In the genomic region with DNA sequence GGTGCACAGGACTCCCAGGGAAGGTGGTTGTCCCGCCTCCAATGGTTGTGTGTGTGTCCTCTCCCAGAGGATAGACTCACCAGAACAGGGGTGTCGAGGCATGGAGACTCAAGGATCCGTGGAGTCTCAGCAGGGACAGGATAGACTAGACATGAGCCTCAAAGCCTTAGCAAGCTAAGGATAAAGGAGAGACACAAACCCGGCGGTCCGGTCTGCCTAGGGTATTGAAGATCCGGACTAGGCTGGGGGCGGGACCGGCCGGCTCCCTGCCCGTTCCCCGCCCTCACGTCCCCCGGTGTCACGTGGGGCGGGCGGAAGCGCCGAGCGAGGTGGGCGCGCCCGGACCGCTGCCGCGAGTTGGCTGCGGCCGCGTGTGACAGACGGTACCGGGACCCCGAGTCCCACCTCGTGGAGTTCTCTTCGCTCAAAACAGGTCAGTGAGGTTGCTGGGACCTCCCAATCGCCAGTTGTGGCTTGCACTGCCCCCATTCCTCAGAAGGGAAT, we compare ENCODE assay signal across 8 mouse cellular contexts. TPM values are rescaled to one million over a fixed set of nuclear protein-coding genes. Genes with fewer than 3 reads are reported as not detected.
DNase-seq lines count a peak whose midpoint lies in the region; ATAC-seq and TF ChIP-seq lines count a peak whose summit lies in the region.

A gene (plus strand): TSS at position 301 of the 504 bp plus-strand sequence.

- peaks cover 66% of the 10 kb centered on the region for H3K4me1 ChIP-seq in embryonic facial prominence, embryonic 10.5 days
- H3K4me1 ChIP-seq in kidney, adult 2 months (ENCODE audit: control insufficient read depth, insufficient read depth, low read length): peaks cover 3% of the 10 kb centered on the region; the same call in 1 of the 2 replicates
- H3K4me1 ChIP-seq in liver, adult 2 months (ENCODE audit: control insufficient read depth, insufficient read depth, low read length): peaks cover 59% of the 10 kb centered on the region
- 0 out of 2 replicates have a peak, but pooled peaks cover 5% of the 10 kb centered on the region for H3K4me1 ChIP-seq in midbrain, postnatal 0 days (ENCODE audit: insufficient read depth, low read length)

- TF ChIP-seq POLR2A in kidney, adult 2 months (IDR thresholded peaks at IDR 0.05; ENCODE audit: low read depth, low read length): no peak
- no peak for TF ChIP-seq POLR2A in liver, adult 2 months (IDR thresholded peaks at IDR 0.05; ENCODE audit: extremely low read depth, insufficient read depth, low read length)

- peak within 1 kb of the TSS; percentile 60; the same call in 1 of the 2 replicates for H3K27ac ChIP-seq in embryonic facial prominence, embryonic 10.5 days (replicated peaks)
- H3K27ac ChIP-seq in kidney, adult 2 months (ENCODE audit: insufficient read depth, low read depth, low read length): peak within 1 kb of the TSS; percentile 11; the same call in 1 of the 2 replicates
- peak within 1 kb of the TSS; percentile 73 for H3K27ac ChIP-seq in liver, adult 2 months (replicated peaks; ENCODE audit: insufficient read depth, low read depth, low read length)
- H3K27ac ChIP-seq in midbrain, postnatal 0 days (ENCODE audit: low read depth, low read length): no peak within 1 kb of the TSS

- peak; percentile 65 for DNase-seq in 3T3-L1 (ENCODE audit: low read depth, low spot score)
- DNase-seq in Muller cell, postnatal 12 days (ENCODE audit: inconsistent ontology term): peak; percentile 83
- peak; percentile 78 for DNase-seq in embryonic facial prominence, embryonic 10.5 days (ENCODE audit: low spot score)
- DNase-seq in heart, adult 8-10 months (ENCODE audit: low spot score): peak; percentile 35
- DNase-seq in kidney, adult 2 months: peak; percentile 75
- peak; percentile 56 for DNase-seq in liver, adult 2 months (ENCODE audit: extremely low read depth, low read depth, low spot score)
- peak; percentile 46 for DNase-seq in midbrain, postnatal 0 days (ENCODE audit: low spot score)
- DNase-seq in thymus, adult 18-20 months: peak; percentile 46 to 55

- no peaks in the 10 kb centered on the region for H3K79me2 ChIP-seq in liver, adult 2 months (ENCODE audit: control insufficient read depth, insufficient read depth, low read length)

- peaks cover 42% of the 10 kb centered on the region for H3K27me3 ChIP-seq in embryonic facial prominence, embryonic 10.5 days (replicated peaks; ENCODE audit: low read depth, poor library complexity, severe bottlenecking)
- H3K27me3 ChIP-seq in kidney, adult 2 months (replicated peaks; ENCODE audit: control insufficient read depth, insufficient read depth, low read length): no peaks in the 10 kb centered on the region
- H3K27me3 ChIP-seq in liver, adult 2 months (ENCODE audit: control insufficient read depth, insufficient read depth, low read length): no peaks in the 10 kb centered on the region
- no peaks in the 10 kb centered on the region; the same call in 1 of the 2 replicates for H3K27me3 ChIP-seq in midbrain, postnatal 0 days (ENCODE audit: insufficient read depth, low read length)

- peak within 1 kb of the TSS; percentile 71 for H3K4me3 ChIP-seq in embryonic facial prominence, embryonic 10.5 days
- H3K4me3 ChIP-seq in kidney, adult 2 months (ENCODE audit: insufficient read depth, low read depth, low read length): peak within 1 kb of the TSS; percentile 70
- peak within 1 kb of the TSS; percentile 70 for H3K4me3 ChIP-seq in liver, adult 2 months (ENCODE audit: insufficient read depth, low read depth, low read length)
- peak within 1 kb of the TSS; percentile 44 for H3K4me3 ChIP-seq in midbrain, postnatal 0 days (ENCODE audit: low read depth, low read length)

- under 1% methylated on average over 35 of the region's 35 CpGs for WGBS in embryonic facial prominence, embryonic 10.5 days
- WGBS in kidney, adult 2 months: under 1% methylated on average over 35 of the region's 35 CpGs
- WGBS in liver, adult 2 months: 2% methylated on average over 35 of the region's 35 CpGs
- under 1% methylated on average over 35 of the region's 35 CpGs for WGBS in midbrain, postnatal 0 days

- peak; percentile 52 for ATAC-seq in midbrain, postnatal 0 days (ENCODE audit: low FRiP score)

- peaks cover 5% of the 10 kb centered on the region; the same call in 1 of the 2 replicates for H3K36me3 ChIP-seq in embryonic facial prominence, embryonic 10.5 days (replicated peaks)
- H3K36me3 ChIP-seq in kidney, adult 2 months (ENCODE audit: control insufficient read depth, insufficient read depth, low read length): no peaks in the 10 kb centered on the region
- H3K36me3 ChIP-seq in liver, adult 2 months (ENCODE audit: control insufficient read depth, insufficient read depth, low read length): peaks cover 26% of the 10 kb centered on the region
- 0 out of 2 replicates have a peak, but pooled peaks cover 2% of the 10 kb centered on the region for H3K36me3 ChIP-seq in midbrain, postnatal 0 days (ENCODE audit: insufficient read depth, low read length)

- no peak for TF ChIP-seq CTCF in kidney, adult 2 months (conservative IDR thresholded peaks at IDR 0.05; ENCODE audit: insufficient read depth, insufficient read length, low read depth, low read length)
- TF ChIP-seq CTCF in liver, adult 2 months (IDR thresholded peaks at IDR 0.05; ENCODE audit: low read depth, low read length): no peak
- no peak for TF ChIP-seq CTCF in midbrain, postnatal 0 days (IDR thresholded peaks at IDR 0.05)

- peak within 1 kb of the TSS; percentile 69 for H3K4me2 ChIP-seq in midbrain, postnatal 0 days (ENCODE audit: low read depth, low read length, poor library complexity, severe bottlenecking)

- H3K9me3 ChIP-seq in embryonic facial prominence, embryonic 10.5 days: no peaks in the 10 kb centered on the region
- no peaks in the 10 kb centered on the region for H3K9me3 ChIP-seq in midbrain, postnatal 0 days (ENCODE audit: low read length)

- peak within 1 kb of the TSS; percentile 72 for H3K9ac ChIP-seq in liver, adult 2 months (ENCODE audit: low read depth, low read length)
- H3K9ac ChIP-seq in midbrain, postnatal 0 days (replicated peaks; ENCODE audit: low read length, poor library complexity, severe bottlenecking): peak within 1 kb of the TSS; percentile 39

RNA-seq across cellular contexts. Expression of the gene that starts here (rescaled TPM):
- 15.4 and 17.4 TPM in 2 replicates for polyA plus RNA-seq in embryonic facial prominence, embryonic 10.5 days (2016; fragmentation: Nextera tagmentation; extraction: Ambion mirVana)
- total RNA-seq in heart, adult 8-10 months (2022): 10 to 100 TPM; 27.2 to 40.0 (median 28.4) TPM
- 68.7 and 69.7 TPM in 2 replicates for polyA plus RNA-seq in kidney, adult 2 months (2012; rRNA removed)
- 43.8 and 51.0 TPM in 2 replicates for total RNA-seq in liver, adult 2 months (2014; rRNA removed)
- polyA plus RNA-seq in liver, adult 2 months (2012; rRNA removed): 88.2 and 89.2 TPM in 2 replicates
- 12.3 and 30.0 TPM in 2 replicates for total RNA-seq in midbrain, postnatal 0 days (2014; rRNA removed)
- polyA plus RNA-seq in midbrain, postnatal 0 days (2015; fragmentation: Nextera tagmentation; extraction: Ambion mirVana): 6.9 and 8.9 TPM in 2 replicates
